Mouse (Mus musculus): ENCODE data around the gene Tinf2.

Gene Tinf2

GRCm38 (mm10) chr14:55637795-55638194, 43.8 kb downstream of the Tinf2 start, which contains the start of gene Gm49378:
Gene Gm49378 (minus strand): TSS chr14:55637895.
- no peak for DNase-seq (ENCODE audit: low read depth, low spot score)

- DNase-seq (ENCODE audit: low read depth, low spot score) = peak; percentile 78
These were observed 46.1 kb downstream of the Tinf2 start, which contains the start of gene Ipo4 for GRCm38 (mm10) chr14:55635523-55636007. Gene Ipo4 (minus strand): TSS chr14:55635957.

- DNase-seq (ENCODE audit: low read depth, low spot score) = no peak
These were observed 46.6 kb downstream of the Tinf2 start for GRCm38 (mm10) chr14:55634874-55635522.

- no peak for DNase-seq (ENCODE audit: low read depth, low spot score)
These were observed 52.3 kb downstream of the Tinf2 start for GRCm38 (mm10) chr14:55629312-55629711.

GRCm38 (mm10) chr14:55628077-55628827, 53.4 kb downstream of the Tinf2 start:
- DNase-seq (ENCODE audit: low read depth, low spot score) = no peak

All from skeletal muscle tissue, adult 2 months (tissue).